Mouse (Mus musculus): Measurements from ENCODE around the gene Polr2m.
"Not testable (repeated sequence)": the region's sequence is repeated elsewhere in the genome, so short reads cannot be mapped to it uniquely, and the experiment has no call there.

Gene Polr2m

DNA sequence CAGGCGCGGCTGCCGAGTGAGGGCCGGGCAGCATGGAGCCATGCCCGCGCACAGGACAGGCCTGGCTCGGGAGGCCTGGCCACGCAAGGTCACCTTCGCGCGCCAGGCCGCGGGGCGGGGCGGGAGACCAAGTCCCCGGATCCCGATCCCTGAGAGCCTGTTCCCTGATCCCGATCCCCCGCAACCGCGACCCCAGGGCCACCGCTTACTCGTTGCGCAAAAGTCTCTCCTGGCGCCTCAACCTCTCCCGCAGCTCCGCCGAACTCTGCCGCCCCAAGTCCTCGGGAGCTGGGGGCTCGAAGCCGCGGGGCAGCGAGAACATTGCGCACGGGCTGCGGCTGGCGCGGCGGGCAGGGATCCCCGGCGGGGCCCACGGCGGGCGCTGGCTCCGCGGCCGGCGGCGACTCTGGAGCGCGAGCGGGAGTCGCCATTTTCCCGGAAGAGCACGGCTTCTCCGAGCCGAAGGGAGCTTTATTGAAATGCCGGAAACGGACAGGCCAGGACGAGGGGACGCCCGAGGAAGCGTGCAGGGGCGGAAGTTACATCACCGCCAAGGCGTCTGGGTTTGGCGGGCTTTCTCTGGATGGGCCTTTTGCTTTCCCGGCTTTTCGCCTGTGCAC lies at the start of gene Polr2m:
Gene Polr2m (minus strand): TSS at position 461 of the 620 bp plus-strand sequence.
- DNase-seq: peak; percentile 91

DNA sequence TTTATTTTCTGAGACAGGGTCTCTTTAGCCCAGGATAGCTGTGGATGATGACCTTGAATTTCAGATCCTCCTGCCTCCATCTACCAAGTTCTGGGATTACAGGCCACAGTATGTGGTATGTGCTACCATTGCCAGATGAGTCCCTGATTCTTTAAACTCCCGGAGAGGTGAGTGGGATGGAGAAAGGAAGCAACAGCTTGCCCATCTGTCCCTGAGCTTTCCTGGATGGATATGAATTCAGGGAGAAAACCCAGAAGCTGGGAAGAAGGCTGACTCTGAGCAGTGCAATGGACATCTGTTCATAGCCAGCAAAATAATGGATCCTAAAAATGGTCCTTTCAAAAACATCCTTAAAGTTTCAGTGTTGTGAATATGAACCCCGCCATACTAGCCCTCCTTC lies 49.3 kb upstream of the Polr2m start:
- peak; percentile 49 for DNase-seq

- no peak for DNase-seq
Observed at GRCm38 (mm10) chr9:71529960-71530359, 44.2 kb upstream of the Polr2m start.

- DNase-seq: no peak
Observed at GRCm38 (mm10) chr9:71527438-71527837, 41.7 kb upstream of the Polr2m start.

GRCm38 (mm10) chr9:71523901-71524300 lies 38.2 kb upstream of the Polr2m start:
- no peak for DNase-seq

DNA sequence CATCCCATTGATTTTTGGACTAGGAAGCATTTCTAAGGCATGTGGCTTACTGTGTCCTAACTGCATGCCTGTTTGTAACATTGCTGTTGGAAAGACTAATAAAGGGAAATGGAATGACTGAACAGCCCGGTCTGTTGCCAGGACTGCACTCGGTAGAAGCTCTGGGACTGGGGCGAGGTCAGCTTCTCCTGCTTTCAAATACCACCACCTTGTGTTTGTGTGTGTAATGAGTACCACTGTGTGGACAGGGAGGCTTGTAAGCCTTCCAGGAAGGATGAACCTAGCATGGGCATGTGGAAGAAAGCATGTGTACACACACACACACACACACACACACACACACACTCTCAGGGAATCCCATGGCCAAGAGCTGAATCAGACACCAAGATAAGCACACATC lies 34.1 kb upstream of the Polr2m start:
- DNase-seq: no peak

GRCm38 (mm10) chr9:71517487-71517886 lies 31.8 kb upstream of the Polr2m start:
- DNase-seq: no peak

GRCm38 (mm10) chr9:71515862-71516261 lies 30.1 kb upstream of the Polr2m start:
- DNase-seq: no peak

DNA sequence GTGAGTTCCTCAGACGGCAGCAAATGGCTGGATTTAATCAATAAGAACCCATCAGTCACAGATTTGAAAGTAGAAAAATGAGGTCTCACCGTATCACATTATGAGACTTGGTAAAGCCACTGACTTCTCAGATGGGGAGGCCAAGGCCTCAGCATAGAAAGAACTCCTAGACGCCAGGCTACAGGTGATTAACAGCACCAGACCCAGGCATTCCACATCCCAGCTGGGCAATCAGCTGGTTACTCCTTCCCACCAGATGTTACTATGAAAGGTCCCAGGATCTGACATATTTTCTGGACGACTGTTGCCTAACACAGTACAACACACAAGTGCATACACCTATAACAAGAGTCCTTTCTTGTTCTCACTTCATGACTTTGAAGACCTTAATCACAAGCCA lies 27.8 kb upstream of the Polr2m start:
- DNase-seq: no peak

DNA sequence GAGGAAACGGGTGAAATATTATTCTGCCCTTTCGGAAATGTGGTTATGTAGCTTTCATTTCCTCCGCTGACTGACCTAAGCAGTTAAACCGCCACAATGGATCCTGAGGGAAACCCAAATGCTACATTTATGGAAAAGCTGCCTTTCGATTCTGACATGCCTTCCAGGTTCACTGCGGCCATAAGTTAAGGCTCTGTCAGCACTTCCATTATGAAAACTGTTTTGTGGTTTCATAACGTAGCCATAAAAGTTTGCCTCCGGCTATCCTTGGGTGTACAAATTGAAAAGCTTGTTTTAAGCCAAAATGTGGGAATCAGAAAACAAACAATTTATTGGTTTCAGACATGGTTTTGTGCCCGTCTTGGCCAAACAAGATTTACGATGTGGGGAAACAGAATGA lies 27.2 kb upstream of the Polr2m start:
- DNase-seq: no peak

DNA sequence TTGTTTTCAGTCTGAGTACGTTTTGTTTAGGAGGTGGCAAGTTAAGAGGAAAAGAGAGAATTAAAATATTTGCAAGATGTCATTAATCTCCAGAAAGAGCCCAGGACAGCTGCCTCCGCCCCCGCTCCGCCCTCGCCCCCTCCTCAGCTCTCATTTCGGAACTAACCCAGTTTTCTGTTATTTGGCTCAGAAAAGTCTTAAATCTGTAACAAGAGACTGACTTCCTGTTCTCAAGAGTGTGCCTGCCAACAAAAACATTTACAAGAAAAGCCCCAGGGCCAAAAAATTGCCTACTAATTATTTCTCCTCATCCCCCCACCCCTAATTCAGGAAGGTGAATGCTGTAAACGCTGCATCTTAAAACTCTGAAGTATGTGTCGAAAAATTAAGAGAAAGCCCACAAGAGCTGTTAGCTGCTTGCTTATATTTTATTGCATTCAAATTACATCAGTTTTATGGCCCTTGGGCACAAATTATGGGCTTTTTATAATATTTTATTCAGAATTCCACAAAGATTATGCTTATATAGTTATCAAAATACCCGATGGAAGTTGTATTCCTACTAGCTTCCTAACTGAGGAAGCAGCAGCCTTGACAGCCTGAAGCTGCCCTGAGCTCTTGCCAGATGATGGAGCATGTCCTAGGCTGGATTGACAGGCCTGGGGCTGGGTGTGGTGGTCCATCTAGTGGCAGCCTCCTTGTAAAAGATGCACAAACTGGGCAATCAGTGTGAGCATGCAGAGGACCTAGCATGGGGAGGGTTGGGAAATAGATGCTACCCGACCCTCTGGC lies 12.9 kb upstream of the Polr2m start:
- DNase-seq: no peak

DNA sequence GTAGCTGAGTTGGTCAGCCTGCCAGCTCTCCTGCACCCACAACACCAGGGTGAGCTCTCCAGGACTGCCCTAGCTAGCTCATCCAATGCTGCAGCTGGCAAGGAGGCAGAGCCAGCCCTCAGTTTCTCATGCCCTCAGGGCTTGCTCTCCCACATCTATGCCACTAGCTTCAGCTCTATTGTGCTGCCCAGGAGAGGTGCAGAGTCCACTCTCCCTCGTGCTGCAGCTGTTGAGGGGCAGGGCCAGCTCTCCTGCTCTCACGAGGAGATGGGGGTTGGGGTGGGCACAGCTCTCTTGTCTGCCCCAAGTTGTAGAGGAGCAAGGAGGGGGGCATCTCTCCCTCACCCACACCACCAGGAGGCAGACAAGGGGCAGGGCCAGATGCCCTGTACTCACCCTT lies 10.9 kb upstream of the Polr2m start:
- DNase-seq: no peak

- DNase-seq: no peak
Observed at GRCm38 (mm10) chr9:71493771-71494170, 8.0 kb upstream of the Polr2m start.

DNA sequence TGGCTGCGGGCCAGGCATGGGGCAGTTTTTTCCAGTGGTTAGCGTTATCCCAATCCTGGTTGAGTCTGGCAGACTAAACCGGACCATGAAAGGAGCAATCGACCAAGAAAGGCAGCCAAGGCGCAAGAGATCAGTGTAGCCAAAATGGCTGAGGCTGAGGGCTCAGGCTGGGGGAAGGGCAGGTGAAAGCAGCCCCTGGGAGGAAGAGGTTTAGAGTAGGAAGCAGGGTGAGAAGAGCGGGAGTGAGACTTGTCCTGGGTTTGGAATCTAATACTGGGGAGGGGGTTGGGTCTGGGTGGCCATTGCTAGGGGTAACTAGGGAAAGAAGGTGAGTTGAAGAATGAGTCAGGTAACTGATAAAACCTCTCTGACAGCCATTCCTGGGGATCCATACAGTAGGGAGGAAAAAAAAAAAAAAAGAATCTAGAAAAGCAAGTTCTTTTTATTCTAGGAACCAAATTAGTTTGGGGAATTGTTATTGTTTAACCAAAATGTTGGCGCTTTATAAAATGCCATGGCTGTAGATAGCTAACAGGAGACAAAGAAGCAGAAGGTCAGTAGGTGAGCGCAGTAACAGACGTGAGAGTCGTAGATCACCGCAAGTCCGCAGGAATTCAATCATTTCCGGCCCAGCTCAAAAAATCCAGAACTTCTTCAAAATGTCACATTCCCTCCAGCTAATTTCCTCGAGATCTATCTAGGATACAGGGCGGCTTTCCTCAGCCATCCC lies 6.7 kb upstream of the Polr2m start:
- DNase-seq: no peak

DNA sequence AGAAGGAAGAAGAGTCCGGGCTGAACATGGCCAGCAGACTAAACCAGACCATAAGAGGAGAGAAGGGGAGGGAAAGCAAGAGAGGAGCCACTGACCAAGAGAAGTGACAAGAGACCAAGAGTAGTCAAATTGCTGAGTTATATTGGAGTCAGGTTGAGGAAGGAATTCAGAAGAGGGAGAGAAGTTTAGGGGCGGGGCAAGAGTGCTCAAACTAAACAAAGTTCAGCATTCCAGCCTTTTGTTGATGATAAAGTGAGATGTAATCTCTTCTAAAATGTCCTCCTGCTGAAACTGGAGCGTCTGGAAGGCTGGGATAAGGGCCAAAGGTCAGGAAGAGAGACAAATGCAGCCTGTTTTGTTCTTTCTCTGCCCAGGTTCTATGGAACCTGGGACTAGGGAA lies 4.3 kb upstream of the Polr2m start:
- no peak for DNase-seq

- DNase-seq: no peak
Observed at GRCm38 (mm10) chr9:71486127-71486526, 392 bp upstream of the Polr2m start.

GRCm38 (mm10) chr9:71484871-71485474 lies 762 bp downstream of the Polr2m start:
- DNase-seq: no peak

DNA sequence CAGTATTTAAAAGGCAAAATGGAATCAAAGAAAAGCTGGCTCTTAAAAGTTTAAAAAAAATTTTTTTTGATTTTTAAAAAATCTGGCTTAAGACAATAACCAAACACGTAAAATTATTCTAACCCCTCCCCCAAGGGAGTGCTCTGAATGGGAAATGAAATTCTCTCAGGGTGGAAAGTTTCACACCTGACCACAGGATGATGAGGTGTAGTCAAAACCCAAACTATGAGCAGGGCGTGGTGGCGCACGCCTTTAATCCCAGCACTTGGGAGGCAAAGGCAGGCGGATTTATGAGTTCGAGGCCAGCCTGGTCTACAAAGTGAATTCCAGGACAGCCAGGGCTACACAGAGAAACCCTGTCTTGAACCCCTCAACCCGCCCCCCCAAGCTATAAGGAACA lies 1.9 kb downstream of the Polr2m start:
- not testable (repeated sequence) for DNase-seq

DNA sequence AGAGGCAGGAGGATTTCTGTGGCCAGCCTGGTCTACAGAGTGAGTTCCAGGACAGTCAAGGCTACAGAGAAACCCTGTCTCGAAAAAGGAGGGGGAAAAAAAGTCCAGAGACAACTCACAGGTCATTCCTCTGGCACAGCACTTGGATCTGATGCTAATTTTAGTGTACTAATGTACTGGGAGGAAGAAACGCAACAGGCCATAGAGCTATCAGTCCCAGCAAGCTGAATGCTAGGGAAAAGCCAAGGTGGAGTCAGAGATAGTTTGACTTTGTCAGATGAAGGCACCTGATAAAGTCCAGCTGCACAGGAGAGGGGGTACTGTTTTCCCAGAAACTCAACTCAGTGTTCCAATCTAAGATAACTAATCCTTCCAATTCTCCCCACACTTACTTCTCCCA lies 5.4 kb downstream of the Polr2m start:
- DNase-seq: no peak

DNA sequence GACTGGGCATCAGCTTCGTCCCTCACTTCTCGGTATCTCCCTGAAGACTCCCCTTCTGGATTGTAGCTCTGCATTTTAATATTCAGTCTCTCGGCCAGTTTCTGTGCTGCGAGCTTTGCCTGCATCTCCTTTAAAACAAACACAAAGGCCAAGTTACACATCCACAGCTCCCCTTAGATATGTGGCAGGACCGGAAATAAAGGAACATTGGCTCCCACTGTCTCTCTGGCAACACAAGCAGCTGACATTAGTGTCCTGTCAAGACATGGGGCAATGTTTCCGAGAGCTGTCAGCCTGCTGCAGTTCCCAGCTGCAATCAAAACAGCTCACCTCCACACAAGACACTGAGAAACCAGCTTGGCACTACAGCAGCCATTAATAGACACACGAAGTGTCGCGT lies 6.3 kb downstream of the Polr2m start:
- no peak for DNase-seq

DNA sequence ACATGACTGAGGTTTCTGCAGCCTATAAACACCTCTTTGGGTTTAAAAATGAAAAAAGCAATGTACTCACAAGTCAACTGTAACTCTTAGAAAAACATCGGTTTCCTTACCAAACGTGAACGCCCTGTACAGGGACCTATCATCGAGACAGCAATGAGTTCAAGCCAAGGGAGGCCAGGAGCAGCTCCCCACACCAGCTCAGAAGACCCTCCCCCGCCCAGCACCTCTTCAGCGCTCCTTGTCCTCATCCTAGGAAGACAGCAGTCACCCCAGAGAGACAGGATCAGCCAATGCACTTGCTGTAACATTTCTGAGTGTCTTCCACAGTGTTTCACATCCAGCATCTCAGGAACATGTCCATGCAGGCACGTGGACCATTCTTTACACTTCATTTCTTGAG lies 7.1 kb downstream of the Polr2m start:
- DNase-seq: no peak

GRCm38 (mm10) chr9:71476601-71477000 lies 9.1 kb downstream of the Polr2m start:
- no peak for DNase-seq

DNA sequence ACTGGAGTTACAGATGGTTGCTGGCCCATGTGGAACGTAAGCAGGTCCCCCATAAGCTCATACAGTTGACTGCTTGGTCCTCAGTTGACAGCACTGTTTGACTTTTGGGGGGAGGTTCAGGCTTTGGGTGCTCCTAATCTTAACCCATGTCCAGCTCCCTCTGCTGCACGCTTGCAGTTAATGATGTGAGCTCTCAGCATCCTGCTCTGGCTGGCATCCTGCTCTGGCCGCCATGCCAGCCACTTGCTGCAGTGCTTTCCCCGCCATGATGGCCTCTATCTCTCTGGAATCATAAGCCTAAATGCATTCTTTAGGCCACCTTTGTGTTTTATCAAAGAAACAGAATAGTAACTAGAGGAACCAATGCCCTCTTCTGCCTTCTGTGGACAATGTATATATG lies 10.2 kb downstream of the Polr2m start:
- no peak for DNase-seq

GRCm38 (mm10) chr9:71467434-71467833 lies 18.3 kb downstream of the Polr2m start:
- no peak for DNase-seq

Measured in layer of hippocampus, adult 9-11 months (tissue).